Mouse (Mus musculus): ENCODE measurements around the gene Atf4. TPM values are rescaled to one million over a fixed set of nuclear protein-coding genes. Genes with fewer than 3 reads are reported as not detected.

Atf4 gene
- polyA plus RNA-seq, 1 experiment: 226 TPM

- DNase-seq (ENCODE audit: low read depth): no peak
Measured at GRCm38 (mm10) chr15:80280646-80281045, 25.7 kb downstream of the Atf4 start.

- DNase-seq (ENCODE audit: low read depth): no peak
Measured at GRCm38 (mm10) chr15:80286851-80287415, 31.9 kb downstream of the Atf4 start, which contains the start of gene Cacna1i. TSS of gene Cacna1i (plus strand) at chr15:80287238.

GRCm38 (mm10) chr15:80288036-80288435, 33.1 kb downstream of the Atf4 start:
- no peak for DNase-seq (ENCODE audit: low read depth)

GRCm38 (mm10) chr15:80289436-80289835, 34.5 kb downstream of the Atf4 start:
- no peak for DNase-seq (ENCODE audit: low read depth)

GRCm38 (mm10) chr15:80297146-80297545, 42.2 kb downstream of the Atf4 start:
- DNase-seq (ENCODE audit: low read depth): no peak

- no peak for DNase-seq (ENCODE audit: low read depth)
Measured at GRCm38 (mm10) chr15:80303779-80304178, 48.8 kb downstream of the Atf4 start.

- no peak for DNase-seq (ENCODE audit: low read depth)
Measured at GRCm38 (mm10) chr15:80304188-80304587, 49.2 kb downstream of the Atf4 start.

GRCm38 (mm10) chr15:80306146-80306545, 51.2 kb downstream of the Atf4 start:
- DNase-seq (ENCODE audit: low read depth): no peak

Other genes starting within 250 kb of the Atf4 start
- gene Pdgfb, start 240.2 kb upstream of the Atf4 start, polyA plus RNA-seq (2012; rRNA removed): 25.8 and 26.8 TPM in 2 replicates
- gene Syngr1, start 163.8 kb upstream of the Atf4 start, polyA plus RNA-seq (2012; rRNA removed): 8.8 and 13.3 TPM in 2 replicates
- gene Rpl3, start 163.3 kb upstream of the Atf4 start, polyA plus RNA-seq (2012; rRNA removed): 492 and 540 TPM in 2 replicates
- gene Tab1, start 122.1 kb upstream of the Atf4 start, polyA plus RNA-seq (2012; rRNA removed): 17.0 and 20.9 TPM in 2 replicates
- gene Mgat3, start 81.5 kb upstream of the Atf4 start, polyA plus RNA-seq (2012; rRNA removed): 10.2 and 10.5 TPM in 2 replicates
- 14.9 and 16.3 TPM in 2 replicates for gene Mief1, start 21.2 kb upstream of the Atf4 start, polyA plus RNA-seq (2012; rRNA removed)
- not detected in 2 replicates for gene AC140267.1, start 19.3 kb upstream of the Atf4 start, polyA plus RNA-seq (2012; rRNA removed)
- 32.1 and 32.7 TPM in 2 replicates for gene Rps19bp1, start 9.1 kb downstream of the Atf4 start, polyA plus RNA-seq (2012; rRNA removed)
- gene Cacna1i, start 32.1 kb downstream of the Atf4 start, polyA plus RNA-seq (2012; rRNA removed): 0.04 and 0.08 TPM in 2 replicates